Mouse (Mus musculus) thymus, adult 2 months (tissue): ENCODE measurements around the gene Rdh19.

Source experiments
- CTCF ChIP-seq: fragments of 200-500 bp; IDR thresholded peaks from 2 replicates; pipeline ENCODE4 v1.5.1; 2012; ENCODE audit warnings: mild to moderate bottlenecking, control low read depth, low read length, moderate library complexity, borderline replicate concordance; ENCODE audit not compliant: control insufficient read depth, poor library complexity, insufficient read depth; ENCODE audit errors: extremely low read depth
- POLR2A ChIP-seq: fragments of 200-500 bp; IDR thresholded peaks from 2 replicates; pipeline ENCODE4 v1.6.1; 2012; ENCODE audit warnings: mild to moderate bottlenecking, low read length, control low read depth, moderate library complexity; ENCODE audit not compliant: control insufficient read depth, poor library complexity, insufficient read depth; ENCODE audit errors: extremely low read depth

DNA sequence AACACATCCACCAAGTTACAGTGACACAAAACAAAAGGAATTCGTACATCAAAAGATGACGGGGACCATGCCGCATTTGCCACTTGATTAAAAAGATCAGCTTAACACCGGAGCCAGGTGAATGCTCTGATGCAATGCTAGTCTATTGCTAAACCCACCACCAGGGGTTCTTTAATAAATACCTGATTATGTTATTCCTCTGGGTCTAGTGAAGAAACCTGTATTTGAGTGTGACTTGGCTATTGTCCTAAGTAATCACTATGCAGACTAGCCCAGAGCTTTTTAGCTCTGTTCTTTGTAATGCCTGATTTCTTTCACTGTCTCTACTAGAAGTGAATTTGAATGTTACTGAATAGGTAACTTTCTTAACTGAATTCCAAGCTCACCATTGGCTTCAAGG lies 31.3 kb downstream of the Rdh19 start:
- TF ChIP-seq CTCF (no peak), POLR2A (no peak)
